Mouse (Mus musculus) liver, embryonic 14 days (tissue): ENCODE data around the gene Rnf216. TPM values are rescaled to one million over a fixed set of nuclear protein-coding genes. Genes with fewer than 3 reads are reported as not detected.

Source experiments
- polyA plus RNA-seq: library from polyadenylated mRNA; depleted of rRNA; stranded (reverse); fragments of >200 nt; gene quantifications from 2 replicates; pipeline ENCODE4 v1.2.3, GENCODE M21; 2012; rRNA removed

Rnf216 gene
- 9.2 and 9.6 TPM in 2 replicates for polyA plus RNA-seq

GRCm38 (mm10) chr5:143112281-143113246, at the start of gene Rnf216:
Rnf216 (minus strand) TSS chr5:143112994.

GRCm38 (mm10) chr5:143147481-143147880, 34.7 kb upstream of the Rnf216 start, which contains the start of gene Olfr718-ps1:
Olfr718-ps1 (minus strand) TSS chr5:143147581.

GRCm38 (mm10) chr5:142959576-142960556, 152.9 kb downstream of the Rnf216 start, which contains the start of gene Fscn1:
Fscn1 (plus strand) TSS chr5:142960343.

Other genes with a start within 250 kb of the Rnf216 start
- 1.8 and 2.0 TPM in 2 replicates for gene Fbxl18, start 217.6 kb downstream of the Rnf216 start, polyA plus RNA-seq
- 834 and 1,013 TPM in 2 replicates for gene Actb, start 206.2 kb downstream of the Rnf216 start, polyA plus RNA-seq
- 21.2 and 22.8 TPM in 2 replicates for gene Fscn1, start 152.7 kb downstream of the Rnf216 start, polyA plus RNA-seq
- gene Olfr718-ps1, start 34.6 kb upstream of the Rnf216 start, polyA plus RNA-seq = not detected in 2 replicates
- 1.9 and 2.0 TPM in 2 replicates for gene Rbak, start 67.8 kb upstream of the Rnf216 start, polyA plus RNA-seq
- gene Spdye4b, start 68.0 kb upstream of the Rnf216 start, polyA plus RNA-seq = not detected in 2 replicates
- gene Spdye4a, start 113.9 kb upstream of the Rnf216 start, polyA plus RNA-seq = not detected in 2 replicates
- gene Zfp12, start 122.2 kb upstream of the Rnf216 start, polyA plus RNA-seq = 2.1 and 2.3 TPM in 2 replicates
- 0.27 and 0.32 TPM in 2 replicates for gene Zfp316, start 157.0 kb upstream of the Rnf216 start, polyA plus RNA-seq
- 0.06 and 0.08 TPM in 2 replicates for gene Zfp853, start 180.6 kb upstream of the Rnf216 start, polyA plus RNA-seq
- 10.8 and 13.9 TPM in 2 replicates for gene E130309D02Rik, start 202.4 kb upstream of the Rnf216 start, polyA plus RNA-seq
- gene Zdhhc4, start 216.3 kb upstream of the Rnf216 start, polyA plus RNA-seq = 15.1 and 16.1 TPM in 2 replicates
- 0.01 and 0.02 TPM in 2 replicates for gene Grid2ip, start 244.3 kb upstream of the Rnf216 start, polyA plus RNA-seq